Mouse (Mus musculus) R1 (cell line): ENCODE results near the gene Gm21900.
"Not testable (repeated sequence)": the region's sequence is repeated elsewhere in the genome, so short reads cannot be mapped to it uniquely, and the experiment has no call there.

Experiments
- DNase-seq: peaks from one replicate; pipeline ENCODE4 v3.0.0-alpha.2; 2018; ENCODE audit warnings: low read depth, low spot score

Gene Gm21900

GRCm38 (mm10) chrY:10616061-10616460 lies at the start of gene Gm21900:
Gene Gm21900, plus strand, starts transcription at chrY:10616361.
- DNase-seq, result not testable (repeated sequence)

- DNase-seq, result not testable (repeated sequence)
Observed at GRCm38 (mm10) chrY:10643516-10643915, 27.4 kb downstream of the Gm21900 start.
